Mouse (Mus musculus): ENCODE results near the gene Prr22. TPM values are rescaled to one million over a fixed set of nuclear protein-coding genes. Genes with fewer than 3 reads are reported as not detected.

Gene Prr22
- polyA plus RNA-seq, 1 experiment from 2014 or later = 1.6 TPM

DNA sequence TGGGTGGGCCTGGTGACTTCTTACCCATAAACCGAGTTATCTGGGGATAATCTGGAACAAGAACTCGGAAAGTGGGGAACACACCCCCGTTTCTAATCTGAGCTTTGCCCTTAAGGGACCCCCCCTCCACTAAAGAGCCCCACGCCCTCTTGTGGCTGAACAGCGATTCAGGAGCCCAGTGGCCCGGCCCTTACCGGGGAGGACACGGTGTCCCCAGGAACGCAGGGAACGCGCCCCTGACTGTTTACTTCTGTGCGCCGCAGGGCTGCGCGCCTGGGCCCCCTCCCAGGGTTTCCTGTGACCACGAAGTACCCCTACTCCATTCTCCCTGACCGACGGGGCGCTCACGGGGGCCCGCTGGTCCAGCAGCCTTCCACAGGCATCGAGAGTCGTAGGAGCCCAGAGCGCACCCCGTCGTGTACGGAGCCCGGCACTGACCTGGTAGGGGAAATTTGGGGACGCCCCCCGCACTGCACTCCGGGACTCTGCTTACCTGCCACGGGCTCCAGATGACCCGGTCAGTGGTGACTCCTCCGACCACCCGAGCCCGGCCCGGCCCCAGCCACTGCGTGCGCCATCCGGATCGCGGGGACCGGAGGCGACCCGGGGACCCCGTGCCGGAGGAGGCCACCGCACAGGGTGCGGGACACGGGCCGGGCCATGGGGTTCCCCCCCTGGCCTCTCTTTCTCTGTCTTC, 13.2 kb upstream of the Prr22 start:
- Histone ChIP-seq H3K4me2 (peak overlapping the region; percentile 98), H3K27me3 (replicated peaks; ENCODE audit: control insufficient read depth, insufficient read depth, low read length) (peaks cover 55% of the 10 kb centered on the region), H3K9me3 (ENCODE audit: control insufficient read depth, low read length) (no peaks in the 10 kb centered on the region), H3K27ac (ENCODE audit: low read depth, low read length) (peak overlapping the region; percentile 77; the same call in 1 of the 2 replicates), H3K4me1 (replicated peaks; ENCODE audit: control insufficient read depth, insufficient read depth, low read length) (peaks cover 32% of the 10 kb centered on the region), H3K9ac (ENCODE audit: low read depth, low read length) (peak overlapping the region; percentile 70), H3K36me3 (ENCODE audit: control insufficient read depth, insufficient read depth, low read length) (no peaks in the 10 kb centered on the region), H3K4me3 (ENCODE audit: low read depth, low read length) (peak overlapping the region; percentile 62)
- ATAC-seq (replicated peaks; ENCODE audit: low FRiP score) (peak; percentile 1; the same call in 1 of the 2 replicates), DNase-seq (ENCODE audit: low spot score) (no peak)
- WGBS = 3% methylated on average over 47 of the region's 51 CpGs

DNA sequence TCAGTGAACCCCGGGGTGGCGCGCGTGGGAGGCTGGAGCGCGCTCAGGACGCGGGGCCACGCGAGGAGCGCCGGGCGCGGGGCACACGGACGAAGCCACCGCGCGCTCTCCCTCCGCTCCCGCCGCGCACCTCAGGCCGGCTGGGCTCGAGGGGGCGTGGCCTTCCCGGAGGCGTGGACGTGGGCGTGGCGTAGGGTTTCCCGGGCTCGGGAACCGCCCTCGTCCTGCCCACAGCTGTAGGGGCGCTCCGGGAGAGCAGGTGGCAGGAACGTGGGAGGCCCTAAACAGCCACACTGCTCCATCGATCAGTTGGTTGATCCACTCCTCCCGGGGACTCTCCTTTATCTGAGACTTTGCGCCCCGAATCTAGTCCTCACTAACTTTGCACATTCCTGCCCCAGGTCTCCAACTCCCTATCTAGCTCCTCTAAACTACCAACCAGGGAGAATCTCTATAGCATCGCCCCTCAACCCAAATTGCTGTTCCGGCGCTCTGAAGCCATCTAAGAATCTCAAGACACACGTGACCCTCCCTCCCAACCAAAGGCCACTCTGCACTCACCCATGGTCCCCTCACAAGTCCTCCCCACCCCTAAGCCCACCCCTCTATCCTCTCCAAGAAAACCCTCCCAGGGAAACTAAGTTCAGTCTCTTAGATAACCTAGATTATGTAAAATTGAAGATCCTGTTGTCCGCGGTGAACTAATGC, 12.5 kb upstream of the Prr22 start, which contains the start of gene Nrtn:
Nrtn (minus strand) TSS at position 115 of the 708 bp plus-strand sequence.
- Histone ChIP-seq H3K27me3 (replicated peaks; ENCODE audit: control insufficient read depth, insufficient read depth, low read length) (peaks cover 48% of the 10 kb centered on the region), H3K4me1 (replicated peaks; ENCODE audit: control insufficient read depth, insufficient read depth, low read length) (peaks cover 36% of the 10 kb centered on the region), H3K27ac (ENCODE audit: low read depth, low read length) (peak within 1 kb of the TSS; percentile 77), H3K36me3 (ENCODE audit: control insufficient read depth, insufficient read depth, low read length) (no peaks in the 10 kb centered on the region), H3K4me2 (peak within 1 kb of the TSS; percentile 98), H3K4me3 (ENCODE audit: low read depth, low read length) (peak within 1 kb of the TSS; percentile 62), H3K9me3 (ENCODE audit: control insufficient read depth, low read length) (no peaks in the 10 kb centered on the region), H3K9ac (ENCODE audit: low read depth, low read length) (peak within 1 kb of the TSS; percentile 70)
- DNase-seq (ENCODE audit: low spot score) (peak; percentile 87), ATAC-seq (replicated peaks; ENCODE audit: low FRiP score) (peak; percentile 72)
- 2% methylated on average over 48 of the region's 48 CpGs for WGBS

DNA sequence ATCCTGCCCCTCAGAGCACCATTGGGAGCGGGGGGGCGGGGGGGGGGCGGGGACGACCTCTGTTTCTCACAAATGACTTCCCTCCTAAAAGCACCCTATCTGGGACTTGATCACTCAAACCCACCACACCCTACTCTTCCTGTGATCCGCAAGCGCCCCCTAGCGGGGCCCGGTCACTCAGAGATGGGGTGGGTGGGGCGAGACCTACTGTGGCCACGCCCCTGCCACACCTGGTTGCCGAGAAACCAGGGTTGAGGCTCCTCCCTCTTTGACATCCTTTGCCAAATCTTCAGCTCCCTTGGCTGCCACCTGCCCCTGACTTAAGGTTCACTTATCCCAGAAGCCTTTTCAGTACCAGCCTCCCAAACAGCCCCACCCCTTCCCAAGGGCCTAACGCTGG, 11.9 kb upstream of the Prr22 start:
- Histone ChIP-seq H3K4me2 (peak overlapping the region; percentile 98), H3K27ac (ENCODE audit: low read depth, low read length) (peak overlapping the region; percentile 77; the same call in 1 of the 2 replicates), H3K36me3 (ENCODE audit: control insufficient read depth, insufficient read depth, low read length) (no peaks in the 10 kb centered on the region), H3K4me3 (ENCODE audit: low read depth, low read length) (peak overlapping the region; percentile 62), H3K4me1 (replicated peaks; ENCODE audit: control insufficient read depth, insufficient read depth, low read length) (peaks cover 41% of the 10 kb centered on the region), H3K27me3 (replicated peaks; ENCODE audit: control insufficient read depth, insufficient read depth, low read length) (peaks cover 42% of the 10 kb centered on the region), H3K9ac (ENCODE audit: low read depth, low read length) (no peak overlapping the region; the same call in 1 of the 2 replicates), H3K9me3 (ENCODE audit: control insufficient read depth, low read length) (no peaks in the 10 kb centered on the region)
- WGBS = 6% methylated on average over 12 of the region's 12 CpGs
- ATAC-seq (replicated peaks; ENCODE audit: low FRiP score) (peak; percentile 34; the same call in 1 of the 2 replicates), DNase-seq (ENCODE audit: low spot score) (peak; percentile 78)

DNA sequence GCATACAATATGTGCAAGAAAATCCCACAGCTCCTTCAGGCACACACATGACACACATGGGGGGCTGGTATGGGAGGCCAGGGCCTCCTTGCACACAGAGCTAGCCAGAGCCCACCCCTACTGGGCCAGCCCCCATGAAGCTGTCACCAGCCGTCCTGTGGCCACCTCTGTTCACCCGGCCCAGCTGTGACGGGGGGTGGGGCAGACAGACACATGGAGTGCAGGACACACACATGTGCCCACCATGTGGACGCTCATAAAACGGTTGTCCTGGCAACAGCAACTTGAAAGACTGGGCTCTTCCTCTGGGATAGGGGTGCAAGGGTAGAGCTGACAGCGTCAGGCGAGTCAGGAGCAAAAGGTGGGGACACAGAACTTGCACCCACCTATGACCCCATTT, 10.8 kb upstream of the Prr22 start:
- H3K9me3 ChIP-seq (ENCODE audit: control insufficient read depth, low read length) = no peaks in the 10 kb centered on the region
- no peak overlapping the region for H3K9ac ChIP-seq (ENCODE audit: low read depth, low read length)
- H3K36me3 ChIP-seq (ENCODE audit: control insufficient read depth, insufficient read depth, low read length) = no peaks in the 10 kb centered on the region
- peaks cover 47% of the 10 kb centered on the region for H3K4me1 ChIP-seq (replicated peaks; ENCODE audit: control insufficient read depth, insufficient read depth, low read length)
- peaks cover 31% of the 10 kb centered on the region for H3K27me3 ChIP-seq (replicated peaks; ENCODE audit: control insufficient read depth, insufficient read depth, low read length)
- no peak overlapping the region for H3K4me3 ChIP-seq (ENCODE audit: low read depth, low read length)
- no peak for DNase-seq (ENCODE audit: low spot score)
- no peak overlapping the region for H3K4me2 ChIP-seq
- ATAC-seq (replicated peaks; ENCODE audit: low FRiP score) = no peak
- 72% methylated on average over 7 of the region's 7 CpGs for WGBS
- H3K27ac ChIP-seq (ENCODE audit: low read depth, low read length) = no peak overlapping the region

DNA sequence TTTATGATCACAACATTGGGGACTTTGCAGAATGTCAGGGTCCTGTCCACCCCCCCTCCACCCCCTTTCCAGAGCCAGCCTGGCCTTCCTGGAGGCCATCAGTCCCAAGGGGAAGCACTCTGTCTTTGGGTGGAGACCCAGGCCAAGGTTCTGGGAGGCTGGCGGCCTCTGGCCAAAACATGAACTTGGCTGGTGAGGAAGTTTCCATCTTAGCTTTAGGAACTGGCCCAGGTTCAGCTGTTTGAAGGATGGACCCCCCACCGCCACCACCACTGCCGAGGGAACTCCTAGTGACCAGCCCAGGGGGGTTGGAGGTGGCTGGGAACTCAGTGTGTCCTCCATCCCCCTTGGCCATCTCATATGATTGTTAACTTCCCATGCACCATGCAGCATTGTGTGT, 9.0 kb upstream of the Prr22 start:
- Histone ChIP-seq H3K36me3 (ENCODE audit: control insufficient read depth, insufficient read depth, low read length) (no peaks in the 10 kb centered on the region), H3K9ac (ENCODE audit: low read depth, low read length) (no peak overlapping the region), H3K27ac (ENCODE audit: low read depth, low read length) (no peak overlapping the region), H3K4me1 (replicated peaks; ENCODE audit: control insufficient read depth, insufficient read depth, low read length) (peaks cover 45% of the 10 kb centered on the region), H3K27me3 (replicated peaks; ENCODE audit: control insufficient read depth, insufficient read depth, low read length) (peaks cover 13% of the 10 kb centered on the region), H3K4me3 (ENCODE audit: low read depth, low read length) (no peak overlapping the region), H3K9me3 (ENCODE audit: control insufficient read depth, low read length) (no peaks in the 10 kb centered on the region), H3K4me2 (no peak overlapping the region)
- 58% methylated on average over 3 of the region's 3 CpGs for WGBS
- DNase-seq (ENCODE audit: low spot score) (no peak), ATAC-seq (replicated peaks; ENCODE audit: low FRiP score) (no peak)

DNA sequence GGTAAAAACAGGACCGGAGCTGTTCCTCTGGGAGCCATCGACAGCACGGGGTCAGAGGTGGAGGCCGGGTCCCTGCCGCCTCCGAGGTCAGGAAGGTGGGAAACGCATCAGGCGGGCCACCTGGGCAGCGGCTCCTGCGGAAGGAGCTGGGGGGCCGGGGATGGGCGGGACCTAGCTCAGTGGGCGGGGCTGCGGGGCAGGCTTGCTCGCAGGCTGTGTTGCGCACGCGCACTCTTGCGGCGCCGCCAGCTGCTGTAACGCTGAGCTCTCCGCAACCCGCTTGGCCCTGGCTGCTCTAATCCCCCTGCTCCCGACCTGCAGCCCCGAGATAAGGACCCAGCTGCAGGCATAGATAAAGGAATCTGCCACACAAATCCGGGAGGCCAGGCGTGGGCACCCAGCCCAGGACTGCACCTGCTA, 8.0 kb upstream of the Prr22 start:
- DNase-seq (ENCODE audit: low spot score) = peak; percentile 94
- Histone ChIP-seq H3K9me3 (ENCODE audit: control insufficient read depth, low read length) (no peaks in the 10 kb centered on the region), H3K4me1 (replicated peaks; ENCODE audit: control insufficient read depth, insufficient read depth, low read length) (peaks cover 40% of the 10 kb centered on the region), H3K4me3 (ENCODE audit: low read depth, low read length) (peak overlapping the region; percentile 50), H3K36me3 (ENCODE audit: control insufficient read depth, insufficient read depth, low read length) (peaks cover 3% of the 10 kb centered on the region; the same call in 1 of the 2 replicates), H3K27me3 (replicated peaks; ENCODE audit: control insufficient read depth, insufficient read depth, low read length) (peaks cover 3% of the 10 kb centered on the region), H3K27ac (ENCODE audit: low read depth, low read length) (peak overlapping the region; percentile 91), H3K4me2 (peak overlapping the region; percentile 83), H3K9ac (ENCODE audit: low read depth, low read length) (peak overlapping the region; percentile 66)
- WGBS = under 1% methylated on average over 28 of the region's 28 CpGs
- peak; percentile 73 for ATAC-seq (replicated peaks; ENCODE audit: low FRiP score)

DNA sequence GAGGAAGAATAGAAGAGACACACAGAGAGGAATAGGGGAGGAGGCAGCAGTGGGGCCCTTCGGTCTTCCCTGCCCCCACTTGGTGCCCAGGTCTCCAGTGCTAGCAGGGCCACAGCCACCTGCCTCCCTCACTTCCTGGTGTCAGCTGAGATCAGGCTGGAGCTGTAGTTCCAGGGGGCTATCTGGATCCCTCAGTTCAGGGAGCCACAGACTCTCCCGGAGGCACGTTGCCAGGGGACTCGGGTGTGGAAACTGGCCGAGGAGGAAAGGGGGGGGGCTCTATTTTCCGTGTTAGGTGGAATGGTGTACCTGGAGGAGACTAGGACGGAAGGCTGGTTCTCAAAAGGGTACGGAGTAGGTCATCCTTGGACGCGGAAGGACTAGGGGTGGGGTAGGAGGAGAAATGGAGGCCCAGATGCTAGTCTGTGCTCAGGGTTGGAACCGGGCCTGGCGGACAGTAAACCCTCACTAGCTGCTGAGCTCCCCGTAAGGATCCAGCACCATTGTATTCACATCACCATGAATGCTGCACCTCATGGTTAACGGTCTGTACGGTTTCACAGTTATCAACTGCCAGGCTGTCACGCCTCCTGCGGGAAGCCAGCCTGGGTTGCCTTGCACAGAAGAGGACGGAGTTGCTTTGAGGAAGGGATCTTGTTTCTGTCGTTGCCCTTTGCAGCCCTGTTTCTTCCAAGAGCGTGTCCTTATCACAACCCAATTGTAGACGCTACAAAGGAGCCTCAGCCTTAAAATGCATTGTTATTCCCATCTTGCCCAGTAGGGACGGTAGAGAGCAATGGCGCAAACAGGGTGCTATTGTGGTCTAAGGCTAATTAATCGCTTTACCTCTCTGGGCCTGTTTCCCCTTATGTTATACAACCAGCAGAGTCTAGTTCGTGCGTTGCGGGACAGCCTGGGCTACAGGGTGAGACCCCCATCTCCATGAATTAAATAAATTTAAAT, 7.0 kb upstream of the Prr22 start:
- peaks cover 30% of the 10 kb centered on the region for H3K4me1 ChIP-seq (replicated peaks; ENCODE audit: control insufficient read depth, insufficient read depth, low read length)
- H3K4me2 ChIP-seq = peak overlapping the region; percentile 83
- H3K9me3 ChIP-seq (ENCODE audit: control insufficient read depth, low read length) = no peaks in the 10 kb centered on the region
- peaks cover 10% of the 10 kb centered on the region for H3K36me3 ChIP-seq (ENCODE audit: control insufficient read depth, insufficient read depth, low read length)
- H3K27ac ChIP-seq (ENCODE audit: low read depth, low read length) = peak overlapping the region; percentile 91
- H3K4me3 ChIP-seq (ENCODE audit: low read depth, low read length) = peak overlapping the region; percentile 50; the same call in 1 of the 2 replicates
- DNase-seq (ENCODE audit: low spot score) (peak; percentile 68), ATAC-seq (replicated peaks; ENCODE audit: low FRiP score) (peak; percentile 13)
- H3K27me3 ChIP-seq (replicated peaks; ENCODE audit: control insufficient read depth, insufficient read depth, low read length) = no peaks in the 10 kb centered on the region
- 29% methylated on average over 27 of the region's 27 CpGs for WGBS
- peak overlapping the region; percentile 66 for H3K9ac ChIP-seq (ENCODE audit: low read depth, low read length)

DNA sequence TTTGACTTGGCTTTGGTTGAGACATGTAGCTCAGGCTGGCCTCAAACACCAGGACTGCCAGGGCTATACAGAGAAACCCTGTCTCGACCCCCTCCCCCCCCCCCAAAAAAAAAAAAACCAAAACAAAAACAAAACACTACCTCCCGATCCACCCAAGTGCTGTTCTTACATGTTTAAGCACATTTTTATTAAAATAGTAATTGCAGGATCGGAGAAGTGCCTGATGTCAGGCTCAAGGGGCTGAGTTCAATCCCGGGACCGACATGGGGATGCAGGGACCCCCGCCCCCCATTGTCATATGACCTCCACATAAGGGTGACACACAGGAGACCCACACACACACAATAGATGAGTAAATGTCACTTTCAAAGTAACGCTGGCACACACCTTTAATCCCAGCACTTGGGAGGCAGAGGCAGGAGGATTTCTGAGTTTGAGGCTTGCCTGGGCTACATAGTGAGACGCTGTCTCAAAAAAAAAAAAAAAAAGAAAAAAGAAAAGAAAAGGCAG, 6.3 kb upstream of the Prr22 start:
- Histone ChIP-seq H3K4me1 (replicated peaks; ENCODE audit: control insufficient read depth, insufficient read depth, low read length) (peaks cover 30% of the 10 kb centered on the region), H3K36me3 (ENCODE audit: control insufficient read depth, insufficient read depth, low read length) (peaks cover 18% of the 10 kb centered on the region), H3K27ac (ENCODE audit: low read depth, low read length) (peak overlapping the region; percentile 91), H3K4me2 (peak overlapping the region; percentile 94), H3K27me3 (replicated peaks; ENCODE audit: control insufficient read depth, insufficient read depth, low read length) (no peaks in the 10 kb centered on the region), H3K9ac (ENCODE audit: low read depth, low read length) (peak overlapping the region; percentile 94; the same call in 1 of the 2 replicates), H3K4me3 (ENCODE audit: low read depth, low read length) (peak overlapping the region; percentile 84), H3K9me3 (ENCODE audit: control insufficient read depth, low read length) (no peaks in the 10 kb centered on the region)
- no peak for ATAC-seq (replicated peaks; ENCODE audit: low FRiP score)
- no peak for DNase-seq (ENCODE audit: low spot score)
- 55% methylated on average over 8 of the region's 8 CpGs for WGBS
